Mouse (Mus musculus) CH12F3 (cell line): ENCODE measurements at regions not wholly inside any gene's neighbourhood (a gene's known extent, or its start where the extent isn't known, plus 50 kb on each side); places are given as distances from the start of the nearest gene placed in this dataset.

ENCODE experiments used
- in situ Hi-C: fragments of 300-500 bp; cut with MboI; formaldehyde crosslinking; loops from 2 replicates; pipeline ENCODE4 v1.14.3; 2020; ENCODE audit warnings: low sequenced_read_pairs

GRCm38 (mm10) chr16:5544436-5544835, 288.7 kb upstream of the Eef2kmt start:
- in situ Hi-C loops: no loop called here

- in situ Hi-C loops: loop anchor here (10.0 kb wide), 1 partner anchor 64 kb away; no protein-coding TSS in a partner anchor
Observed at GRCm38 (mm10) chr16:5538836-5539510, 283.2 kb upstream of the Eef2kmt start.

GRCm38 (mm10) chr16:5537286-5538204, 281.8 kb upstream of the Eef2kmt start:
- in situ Hi-C loops: loop anchor here (10.0 kb wide), 1 partner anchor 63 kb away; no protein-coding TSS in a partner anchor

- in situ Hi-C loops: loop anchor here (10.0 kb wide), 1 partner anchor 62 kb away; no protein-coding TSS in a partner anchor
Observed at GRCm38 (mm10) chr16:5536515-5536972, 280.8 kb upstream of the Eef2kmt start.

- in situ Hi-C loops: loop anchor here (10.0 kb wide), 1 partner anchor 61 kb away; no protein-coding TSS in a partner anchor
Observed at GRCm38 (mm10) chr16:5535414-5535813, 279.6 kb upstream of the Eef2kmt start.

GRCm38 (mm10) chr16:5534862-5535261, 279.1 kb upstream of the Eef2kmt start:
- in situ Hi-C loops: loop anchor here (10.0 kb wide), 1 partner anchor 60 kb away; no protein-coding TSS in a partner anchor

- in situ Hi-C loops: loop anchor here (10.0 kb wide), 1 partner anchor 60 kb away; no protein-coding TSS in a partner anchor
Observed at GRCm38 (mm10) chr16:5534385-5534784, 278.6 kb upstream of the Eef2kmt start.

- in situ Hi-C loops: loop anchor here (10.0 kb wide), 1 partner anchor 57 kb away; no protein-coding TSS in a partner anchor
Observed at GRCm38 (mm10) chr16:5532281-5532680, 276.5 kb upstream of the Eef2kmt start.

- in situ Hi-C loops: loop anchor here (10.0 kb wide), 1 partner anchor 55 kb away; no protein-coding TSS in a partner anchor
Observed at GRCm38 (mm10) chr16:5529823-5530222, 274.0 kb upstream of the Eef2kmt start.

GRCm38 (mm10) chr16:5527936-5528335, 272.2 kb upstream of the Eef2kmt start:
- in situ Hi-C loops: no loop called here

GRCm38 (mm10) chr16:5524375-5524774, 268.6 kb upstream of the Eef2kmt start:
- in situ Hi-C loops: no loop called here

GRCm38 (mm10) chr16:5523402-5524021, 267.7 kb upstream of the Eef2kmt start:
- in situ Hi-C loops: no loop called here

GRCm38 (mm10) chr16:5517746-5518145, 262.0 kb upstream of the Eef2kmt start:
- in situ Hi-C loops: no loop called here

- in situ Hi-C loops: no loop called here
Observed at GRCm38 (mm10) chr16:5515867-5516266, 260.1 kb upstream of the Eef2kmt start.

GRCm38 (mm10) chr16:5507261-5507660, 251.5 kb upstream of the Eef2kmt start:
- in situ Hi-C loops: no loop called here

- in situ Hi-C loops: no loop called here
Observed at GRCm38 (mm10) chr16:5501961-5502360, 246.2 kb upstream of the Eef2kmt start.

- in situ Hi-C loops: no loop called here
Observed at GRCm38 (mm10) chr16:5496051-5496685, 240.4 kb upstream of the Eef2kmt start.

GRCm38 (mm10) chr16:5493352-5493751, 237.6 kb upstream of the Eef2kmt start:
- in situ Hi-C loops: no loop called here

- in situ Hi-C loops: no loop called here
Observed at GRCm38 (mm10) chr16:5487259-5487658, 231.5 kb upstream of the Eef2kmt start.

GRCm38 (mm10) chr16:5483337-5483736, 227.6 kb upstream of the Eef2kmt start:
- in situ Hi-C loops: no loop called here
